Mouse (Mus musculus) brain, embryonic 14.5 days (tissue): ENCODE measurements around the gene Trabd.

Experiments
- CTCF ChIP-seq: fragments of 200-500 bp; IDR thresholded peaks from 2 replicates; pipeline ENCODE4 v1.5.1; 2012; ENCODE audit warnings: inconsistent platforms, mild to moderate bottlenecking, moderate library complexity, borderline replicate concordance; ENCODE audit not compliant: insufficient read depth, insufficient read length; ENCODE audit errors: extremely low read depth
- POLR2A ChIP-seq: fragments of 200-500 bp; IDR thresholded peaks from 2 replicates; pipeline ENCODE4 v1.6.1; 2012; ENCODE audit warnings: mild to moderate bottlenecking, inconsistent platforms, borderline replicate concordance; ENCODE audit not compliant: poor library complexity, insufficient read depth, insufficient read length, severe bottlenecking; ENCODE audit errors: extremely low read depth

GRCm38 (mm10) chr15:89046356-89046755 lies 28.6 kb upstream of the Trabd start:
- TF ChIP-seq CTCF (no peak), POLR2A (no peak)
